Mouse (Mus musculus) liver, postnatal 0 days (tissue): ENCODE results near the gene Tnik.

ENCODE experiments used
- CTCF ChIP-seq: sonication (generic); IDR thresholded peaks from 2 replicates; pipeline ENCODE4 v1.5.1; 2016; ENCODE audit warnings: antibody characterized with exemption, low read depth
- EP300 ChIP-seq: IDR thresholded peaks from 2 replicates; pipeline ENCODE4 v1.6.1; 2016; ENCODE audit warnings: antibody characterized with exemption, low read depth, mild to moderate bottlenecking

- no peak for TF ChIP-seq CTCF
- no peak for TF ChIP-seq EP300
Observed at GRCm38 (mm10) chr3:28289693-28290092, 26.7 kb downstream of the Tnik start.
